Mouse (Mus musculus) small intestine, adult 2 months (tissue): ENCODE measurements around the gene Nrip1. TPM values are rescaled to one million over a fixed set of nuclear protein-coding genes. Genes with fewer than 3 reads are reported as not detected.

ENCODE experiments used
- H3K27ac ChIP-seq: fragments of 200-500 bp; 2 replicates; pipeline ENCODE4 v1.5.1; 2012; ENCODE audit warnings: low read depth, low read length, control low read depth, inconsistent platforms; ENCODE audit not compliant: insufficient read depth
- H3K27me3 ChIP-seq: fragments of 200-500 bp; 2 replicates; pipeline ENCODE4 v1.6.1; 2012; ENCODE audit warnings: mild to moderate bottlenecking, moderate library complexity, low read length, inconsistent platforms; ENCODE audit not compliant: control insufficient read depth, insufficient read depth
- H3K36me3 ChIP-seq: fragments of 200-500 bp; 2 replicates; pipeline ENCODE4 v1.6.1; 2012; ENCODE audit warnings: mild to moderate bottlenecking, low read length, control low read depth, inconsistent platforms; ENCODE audit not compliant: control insufficient read depth, insufficient read depth
- H3K4me1 ChIP-seq: fragments of 200-500 bp; 2 replicates; pipeline ENCODE4 v1.6.1; 2012; ENCODE audit warnings: low read length, inconsistent platforms, mixed read lengths; ENCODE audit not compliant: control insufficient read depth, insufficient read depth, insufficient read length
- H3K4me3 ChIP-seq: fragments of 200-500 bp; 2 replicates; pipeline ENCODE4 v1.5.1; 2012; ENCODE audit warnings: low read depth, mild to moderate bottlenecking, control low read depth, inconsistent platforms, low read length, moderate library complexity
- CTCF ChIP-seq: fragments of 200-500 bp; IDR thresholded peaks from 2 replicates; pipeline ENCODE4 v1.5.1; 2012; ENCODE audit warnings: low read depth, mild to moderate bottlenecking, control low read depth, inconsistent platforms, low read length, moderate library complexity, mixed read lengths; ENCODE audit not compliant: insufficient replicate concordance, insufficient read length; ENCODE audit errors: extremely low read depth
- POLR2A ChIP-seq: fragments of 200-500 bp; IDR thresholded peaks from 2 replicates; pipeline ENCODE4 v1.6.1; 2012; ENCODE audit warnings: low read depth, mild to moderate bottlenecking, control low read depth, inconsistent platforms, low read length, moderate library complexity
- WGBS: fragments of 180-500 bp; shearing (Covaris S2); methylation state at CpG from one replicate; pipeline ENCODE4 v1.1.7; 2018; 5-methylcytosine and 5-hydroxymethylcytosine counted together
- polyA plus RNA-seq: library from polyadenylated mRNA; depleted of rRNA; stranded (reverse); fragments of >200 nt; gene quantifications from 2 replicates; pipeline ENCODE4 v1.2.3, GENCODE M21; 2012

Gene Nrip1
- polyA plus RNA-seq, 1 experiment: 18.6 TPM

DNA sequence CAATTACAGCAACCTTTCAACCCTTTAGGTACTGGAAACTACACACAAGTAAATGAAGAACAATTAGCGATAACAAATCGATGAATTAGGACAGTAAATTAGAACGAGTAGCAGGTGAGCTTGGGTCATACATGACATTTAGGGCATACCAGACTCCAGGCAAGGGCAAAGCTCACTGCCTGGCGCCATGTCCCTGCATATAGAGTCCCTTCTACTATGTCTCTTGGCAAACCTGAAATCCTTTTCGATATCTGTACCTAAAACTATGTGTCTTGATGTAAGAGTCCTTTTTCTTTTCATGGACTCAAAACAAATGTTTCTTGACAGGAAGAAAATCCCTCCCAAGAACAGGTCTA lies 53.5 kb downstream of the Nrip1 start:
- Histone ChIP-seq H3K27me3 (no peaks in the 10 kb centered on the region), H3K4me3 (no peak overlapping the region), H3K4me1 (peaks cover 14% of the 10 kb centered on the region; the same call in 1 of the 2 replicates), H3K36me3 (peaks cover 2% of the 10 kb centered on the region; the same call in 1 of the 2 replicates), H3K27ac (no peak overlapping the region)
- 46% methylated on average over 5 of the region's 5 CpGs for WGBS
- no peak for TF ChIP-seq CTCF
- no peak for TF ChIP-seq POLR2A

DNA sequence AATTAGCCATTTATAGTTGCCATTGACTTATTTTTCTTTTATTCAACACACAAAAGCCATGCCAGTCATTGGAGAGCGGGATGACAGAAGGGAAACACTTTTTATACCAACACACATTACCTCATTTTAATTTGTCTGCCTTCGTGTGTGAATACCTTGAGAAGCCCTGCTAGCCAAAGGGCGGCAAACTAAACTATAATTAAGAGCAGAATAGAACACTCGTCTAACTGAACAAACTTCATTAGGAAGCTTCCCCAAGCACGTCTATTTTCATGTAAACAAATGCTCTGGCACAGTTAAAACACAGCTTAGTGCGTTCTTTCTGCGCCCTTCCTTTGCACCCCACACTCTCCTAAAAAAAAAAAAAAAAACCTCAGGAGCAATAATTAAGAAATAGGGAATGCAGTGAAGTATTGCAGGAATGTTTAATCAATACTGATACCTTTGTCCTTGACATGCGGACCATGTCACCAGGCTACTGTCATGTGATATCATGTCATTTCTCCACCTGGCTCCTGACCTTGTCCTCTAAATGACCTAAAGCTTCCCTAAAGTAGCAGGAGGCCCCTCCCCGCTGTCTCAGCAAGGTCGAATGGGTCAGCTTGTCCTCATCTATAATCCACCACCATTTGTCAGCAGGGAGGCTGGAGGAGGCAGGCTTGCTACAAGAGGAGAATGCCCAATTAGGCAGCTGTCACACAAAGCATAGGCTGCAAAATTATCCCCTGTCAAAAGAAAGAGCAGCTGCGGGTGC lies 54.1 kb downstream of the Nrip1 start:
- H3K4me1 ChIP-seq: peaks cover 11% of the 10 kb centered on the region; the same call in 1 of the 2 replicates
- TF ChIP-seq CTCF: no peak
- TF ChIP-seq POLR2A: no peak
- no peak overlapping the region for H3K4me3 ChIP-seq
- WGBS: 69% methylated on average over 11 of the region's 11 CpGs
- H3K27me3 ChIP-seq: no peaks in the 10 kb centered on the region
- peaks cover 2% of the 10 kb centered on the region; the same call in 1 of the 2 replicates for H3K36me3 ChIP-seq
- H3K27ac ChIP-seq: no peak overlapping the region

DNA sequence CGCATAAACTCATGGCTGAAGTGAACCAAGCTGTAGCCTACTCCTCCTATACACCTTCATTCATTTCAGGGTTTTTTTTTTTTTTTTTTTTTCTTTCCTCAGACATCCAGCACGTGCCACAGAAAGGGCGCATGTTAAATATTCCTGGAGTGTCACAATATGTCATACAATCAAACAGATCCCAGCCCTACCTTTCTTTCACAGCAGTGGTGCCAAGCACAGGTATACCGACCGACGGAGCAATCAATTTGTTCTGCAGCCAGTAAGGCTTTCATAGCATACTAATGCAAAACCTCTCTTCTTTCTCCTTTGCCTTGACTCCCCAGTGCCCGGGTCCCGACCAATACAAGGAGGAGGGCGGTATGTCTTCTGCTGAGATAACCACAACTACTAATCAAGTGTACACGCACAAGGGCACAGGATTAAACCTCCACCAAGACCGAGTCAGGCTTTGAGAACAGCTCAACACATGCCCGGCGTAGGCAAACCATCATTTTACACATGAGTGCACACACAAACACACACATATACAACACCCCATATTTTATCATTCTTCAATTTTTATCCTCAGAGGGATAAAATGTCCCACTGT lies 55.2 kb downstream of the Nrip1 start:
- no peaks in the 10 kb centered on the region for H3K27me3 ChIP-seq
- H3K4me1 ChIP-seq: peaks cover 11% of the 10 kb centered on the region; the same call in 1 of the 2 replicates
- peaks cover 2% of the 10 kb centered on the region; the same call in 1 of the 2 replicates for H3K36me3 ChIP-seq
- H3K27ac ChIP-seq: no peak overlapping the region
- H3K4me3 ChIP-seq: no peak overlapping the region
- 73% methylated on average over 13 of the region's 13 CpGs for WGBS
- no peak for TF ChIP-seq POLR2A

DNA sequence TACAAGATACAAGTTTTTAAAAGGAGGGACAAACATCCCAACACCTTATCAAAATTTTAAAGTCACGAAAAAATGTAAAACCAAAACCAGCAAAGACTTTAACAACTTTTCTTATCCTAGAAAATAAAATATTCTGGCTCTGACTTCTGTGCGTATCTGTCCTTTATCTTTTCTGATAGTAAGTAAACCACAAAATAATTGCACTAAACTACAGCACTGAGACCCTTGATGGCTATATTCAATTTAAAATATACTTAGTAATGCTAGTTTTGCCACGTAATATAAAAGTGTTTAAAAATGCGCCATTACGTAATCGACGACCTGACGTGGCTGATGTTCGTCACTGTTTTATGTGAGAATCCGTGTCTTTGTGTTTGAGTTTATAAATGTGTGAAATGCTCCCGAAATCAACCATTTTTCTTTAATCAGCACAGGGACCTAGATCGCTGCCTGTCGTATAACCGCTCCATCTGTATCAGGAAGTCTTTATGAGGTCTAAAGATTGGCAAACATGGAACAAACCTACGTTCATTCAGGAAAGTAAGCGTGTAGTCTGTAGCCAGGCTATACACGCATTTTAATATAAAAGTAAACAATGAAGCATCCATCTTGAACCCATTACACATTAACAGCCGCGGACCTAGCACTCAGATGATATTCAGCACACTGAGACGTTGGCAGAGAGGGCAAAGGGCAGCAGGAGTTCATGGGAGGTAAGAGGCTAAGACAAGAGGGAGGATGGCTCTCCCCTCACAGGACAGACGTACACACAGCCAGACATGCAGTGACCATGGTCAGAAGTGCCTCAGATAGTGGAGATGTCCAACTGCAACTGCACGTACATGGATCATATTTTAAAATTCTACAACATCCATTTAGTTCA lies 56.4 kb downstream of the Nrip1 start:
- Histone ChIP-seq H3K27me3 (no peaks in the 10 kb centered on the region), H3K4me3 (no peak overlapping the region), H3K36me3 (peaks cover 4% of the 10 kb centered on the region), H3K27ac (no peak overlapping the region), H3K4me1 (peaks cover 8% of the 10 kb centered on the region; the same call in 1 of the 2 replicates)
- WGBS: 67% methylated on average over 22 of the region's 22 CpGs
- no peak for TF ChIP-seq CTCF
- TF ChIP-seq POLR2A: no peak

DNA sequence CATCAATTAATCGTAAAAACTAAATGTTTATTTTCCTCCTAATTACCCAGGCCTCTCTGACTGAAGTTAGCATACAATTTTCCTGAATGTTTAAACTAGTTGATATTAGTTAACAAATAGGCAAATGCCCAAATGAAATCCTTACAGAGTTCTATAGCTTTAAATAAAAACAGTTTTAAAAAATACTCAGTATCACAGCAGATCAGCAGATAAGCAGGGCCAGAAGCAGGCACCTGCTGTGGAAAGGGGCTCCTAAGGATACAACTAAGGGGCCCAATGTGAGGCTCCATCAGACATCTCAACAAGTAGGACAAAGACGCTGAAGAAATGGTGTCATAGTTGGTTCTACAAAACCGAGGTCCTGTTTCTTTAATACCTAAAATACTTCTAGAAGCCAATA lies 58.0 kb downstream of the Nrip1 start:
- TF ChIP-seq POLR2A (no peak), CTCF (no peak)
- Histone ChIP-seq H3K4me3 (no peak overlapping the region), H3K4me1 (peaks cover 11% of the 10 kb centered on the region; the same call in 1 of the 2 replicates), H3K36me3 (peaks cover 4% of the 10 kb centered on the region), H3K27me3 (no peaks in the 10 kb centered on the region), H3K27ac (no peak overlapping the region)
- WGBS: 84% methylated on average over 3 of the region's 3 CpGs

DNA sequence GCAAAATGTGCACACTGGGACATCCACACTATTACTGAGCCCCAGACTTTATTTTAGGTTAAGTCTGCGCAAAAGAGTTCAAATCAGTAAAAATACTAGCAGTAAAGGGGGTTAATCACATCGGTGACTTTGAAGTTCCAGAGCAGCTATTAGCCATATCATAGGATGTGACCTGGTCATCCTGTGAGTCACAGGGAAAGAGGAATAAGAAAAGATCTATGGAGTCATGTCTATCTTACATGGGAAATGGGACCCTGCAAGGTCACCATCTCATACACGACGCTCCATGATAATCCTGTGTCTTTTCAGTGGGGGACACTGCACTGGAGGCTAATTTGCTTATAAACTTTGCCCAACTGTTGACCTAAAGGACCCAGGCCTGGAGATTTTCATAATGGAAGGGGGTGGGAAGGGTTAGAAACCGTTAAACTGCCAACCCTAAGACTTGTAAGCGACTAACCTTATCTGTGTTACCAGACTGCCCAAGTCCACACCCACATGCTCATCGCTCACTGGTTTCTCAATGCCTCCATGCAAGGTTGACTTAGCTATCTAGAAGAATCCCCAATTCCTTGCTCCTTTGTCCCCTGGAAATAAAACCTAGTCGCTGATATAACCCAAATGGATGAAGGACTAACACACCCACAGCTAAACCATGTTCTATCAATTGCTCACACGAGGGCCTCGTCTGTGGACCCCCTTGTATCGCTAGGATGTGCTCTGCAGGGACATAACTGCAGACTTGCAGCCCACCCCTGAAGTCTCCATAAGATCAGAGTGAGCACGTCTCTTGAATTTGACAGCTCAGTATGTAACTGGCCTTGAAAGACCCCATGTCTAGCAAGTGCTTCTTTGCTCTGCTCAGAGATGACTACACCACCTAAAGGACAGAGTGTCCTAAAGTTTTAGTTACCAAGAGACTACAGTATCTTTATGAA lies 59.3 kb downstream of the Nrip1 start:
- no peak overlapping the region for H3K4me3 ChIP-seq
- H3K27ac ChIP-seq: no peak overlapping the region
- TF ChIP-seq POLR2A: no peak
- TF ChIP-seq CTCF: no peak
- 78% methylated on average over 12 of the region's 12 CpGs for WGBS
- H3K36me3 ChIP-seq: peaks cover 8% of the 10 kb centered on the region; the same call in 1 of the 2 replicates
- no peaks in the 10 kb centered on the region for H3K27me3 ChIP-seq
- H3K4me1 ChIP-seq: peaks cover 11% of the 10 kb centered on the region; the same call in 1 of the 2 replicates
